Mouse (Mus musculus) gastrocnemius, postnatal 14 days (tissue): ENCODE results near the gene Usp44. TPM values are rescaled to one million over a fixed set of nuclear protein-coding genes. Genes with fewer than 3 reads are reported as not detected.
A peak's percentile ranks its signal among the peaks of the same experiment; 100 is the strongest.
"Not testable (repeated sequence)": the region's sequence is repeated elsewhere in the genome, so short reads cannot be mapped to it uniquely, and the experiment has no call there.

Source experiments
- DNase-seq: peaks from one replicate; pipeline ENCODE4 v3.0.0; 2021; ENCODE audit warnings: mixed read lengths
- intact Hi-C: fragments of 180-260 bp; cut with DNase I; formaldehyde crosslinking; loops from one replicate; pipeline ENCODE4 v1.15.1; 2025; ENCODE audit warnings: low total_unique reads
- long read RNA-seq, 2 experiments: library from polyadenylated mRNA; stranded (forward); transcript quantifications; one replicate each; pipeline ENCODE4 v2.0.0; 2021
- total RNA-seq, 2 experiments: library from RNA; stranded (reverse); gene quantifications; 2 replicates each; pipeline ENCODE4 v1.2.3; 2021

The Usp44 gene
- total RNA-seq, result under 1 TPM; 0.31 to 0.45 TPM
- long read RNA-seq, experiment 1, partial matches to known transcripts, result 0 of 2 reads
- long read RNA-seq, experiment 1, other reads (novel, unspliced or antisense), result 2 of 2 reads
- long read RNA-seq, experiment 2, partial matches to known transcripts, result 0 of 2 reads
- long read RNA-seq, experiment 2, other reads (novel, unspliced or antisense), result 2 of 2 reads

GRCm38 (mm10) chr10:93830931-93831729 lies at the start of gene Usp44:
Gene Usp44 (plus strand): TSS chr10:93831555.
- no peak for DNase-seq
- intact Hi-C loops, result no loop called here

GRCm38 (mm10) chr10:93783216-93784013 lies 47.9 kb upstream of the Usp44 start:
- intact Hi-C loops, result no loop called here
- DNase-seq, result no peak

DNA sequence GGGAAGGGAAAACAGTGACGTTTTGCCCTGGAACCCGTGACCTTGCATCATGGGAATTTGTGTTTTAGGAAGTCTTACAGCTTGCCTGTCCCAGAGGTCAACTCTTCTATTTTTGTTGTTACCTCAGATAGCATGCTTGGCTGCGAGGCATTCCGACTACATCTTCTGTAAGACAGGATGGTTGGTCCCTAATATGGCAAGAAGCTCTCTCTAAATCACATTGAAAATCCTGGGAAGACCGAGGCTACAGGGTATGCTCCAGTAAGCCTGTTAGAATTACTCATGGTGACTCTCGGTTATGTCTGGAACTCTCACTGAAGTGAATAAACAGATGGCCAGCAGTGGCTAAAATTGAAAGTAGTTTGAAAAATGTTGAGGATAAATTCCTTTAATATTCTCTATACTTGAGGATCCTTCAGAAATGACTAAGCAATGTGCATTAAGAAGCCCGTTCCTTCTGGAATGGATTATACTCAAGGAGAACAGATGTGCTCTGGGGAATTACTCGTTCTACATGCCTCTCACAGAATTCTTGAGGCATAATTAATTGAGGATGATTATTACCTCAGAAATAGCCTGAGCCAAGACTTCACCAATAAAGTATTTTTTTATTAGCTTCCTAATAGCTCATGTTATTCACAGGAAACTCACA lies 31.5 kb upstream of the Usp44 start:
- DNase-seq, result no peak
- intact Hi-C loops, result no loop called here

DNA sequence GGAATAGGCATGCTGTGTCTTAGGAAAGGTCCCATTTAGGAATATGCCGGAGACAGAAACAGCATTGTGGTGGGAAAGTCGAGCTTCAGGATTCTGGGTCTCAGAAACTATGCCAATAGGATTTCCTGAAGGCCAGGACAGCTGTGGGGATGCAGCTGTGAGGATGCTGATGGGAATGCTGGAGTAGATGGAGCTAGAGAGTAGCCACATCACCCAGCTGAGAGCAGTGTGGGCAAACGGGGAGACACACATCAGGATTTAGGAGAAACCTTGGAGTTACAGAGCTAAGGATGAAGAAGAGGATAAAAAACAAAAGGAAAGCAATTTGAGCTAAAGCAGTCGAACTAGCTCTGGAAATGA lies 31.0 kb upstream of the Usp44 start:
- peak; percentile 25 for DNase-seq
- intact Hi-C loops, result no loop called here

DNA sequence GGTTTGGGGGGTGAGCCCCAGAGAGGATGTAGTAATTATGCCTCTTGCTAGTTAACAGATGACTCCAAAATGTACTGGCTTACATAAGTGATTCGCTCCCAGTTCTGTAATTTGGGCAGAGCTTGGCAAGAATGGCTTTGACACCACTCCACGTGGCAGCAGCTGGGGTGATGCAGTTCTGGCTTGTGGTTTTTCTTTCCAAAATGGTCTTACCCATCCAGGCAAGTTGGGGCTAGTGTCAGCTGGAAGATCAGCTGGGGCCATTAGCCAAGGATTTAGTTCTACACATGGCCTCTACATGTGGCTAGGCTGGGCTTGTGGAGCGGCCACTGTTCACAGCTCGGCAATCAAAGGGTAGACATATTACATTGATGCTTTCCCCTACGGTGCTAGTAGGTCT lies 30.5 kb upstream of the Usp44 start:
- DNase-seq, result peak; percentile 39
- intact Hi-C loops, result no loop called here

GRCm38 (mm10) chr10:93803199-93803598 lies 28.2 kb upstream of the Usp44 start:
- DNase-seq, result no peak
- intact Hi-C loops, result no loop called here

GRCm38 (mm10) chr10:93809438-93809837 lies 21.9 kb upstream of the Usp44 start:
- DNase-seq, intact Hi-C loops: not testable (repeated sequence)

- no peak for DNase-seq
- intact Hi-C loops, result loop anchor here (10.0 kb wide), 1 partner anchor 196 kb away; no protein-coding TSS in a partner anchor
Measured at GRCm38 (mm10) chr10:93810590-93811185, 20.7 kb upstream of the Usp44 start.

DNA sequence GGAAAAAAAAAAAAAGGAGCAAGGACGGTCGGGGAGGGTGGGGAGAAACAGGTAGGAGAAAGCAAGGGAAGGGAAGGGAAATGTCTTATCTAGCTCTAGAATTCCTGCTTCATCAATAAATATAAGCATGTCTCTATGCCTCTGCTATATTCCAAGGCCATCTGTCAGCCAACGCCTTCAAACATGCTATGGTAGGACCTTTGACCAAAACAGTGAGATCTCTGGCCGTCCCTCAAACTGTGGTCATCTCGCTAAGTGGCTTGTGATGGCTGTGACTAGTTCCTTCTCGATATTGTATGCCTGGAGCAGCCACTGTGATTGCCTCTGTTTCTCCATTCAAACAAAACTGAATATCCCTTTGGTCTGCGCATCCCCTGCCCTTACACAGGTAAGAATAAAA lies 19.3 kb upstream of the Usp44 start:
- DNase-seq, result no peak
- intact Hi-C loops, result loop anchor here (10.0 kb wide), 1 partner anchor 197 kb away; no protein-coding TSS in a partner anchor

DNA sequence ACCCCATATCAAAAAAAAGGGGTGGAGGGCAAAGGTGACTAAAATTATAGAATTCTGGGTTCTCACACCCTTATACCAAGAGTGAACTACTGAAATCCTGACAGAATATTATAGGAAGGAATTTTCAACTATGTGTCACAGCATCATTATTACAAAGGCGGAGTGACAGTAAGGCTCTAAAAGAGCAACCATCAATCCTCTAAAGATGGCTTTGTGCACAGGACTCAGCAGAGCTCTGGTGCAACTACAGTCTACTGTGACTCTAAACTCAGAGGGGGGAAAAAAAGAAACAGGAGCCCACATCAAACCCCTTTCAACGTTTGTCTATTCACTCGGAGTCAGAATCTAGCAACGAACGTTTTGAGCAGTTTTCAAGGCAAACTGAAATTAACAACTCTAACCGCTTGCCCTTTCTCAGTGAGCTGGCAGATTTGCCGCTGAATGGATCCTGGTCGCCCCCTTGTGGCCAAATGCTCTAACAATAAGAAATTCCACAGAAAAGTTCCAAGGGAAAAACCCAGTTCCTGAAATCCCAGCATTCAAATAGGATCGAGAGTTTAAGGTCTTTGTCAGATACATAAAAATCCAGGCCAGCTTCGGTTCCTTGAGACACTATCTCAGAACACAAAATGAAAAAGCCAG lies 18.5 kb upstream of the Usp44 start:
- intact Hi-C loops, result loop anchor here (10.0 kb wide), 1 partner anchor 198 kb away; no protein-coding TSS in a partner anchor
- peak; percentile 78 for DNase-seq

DNA sequence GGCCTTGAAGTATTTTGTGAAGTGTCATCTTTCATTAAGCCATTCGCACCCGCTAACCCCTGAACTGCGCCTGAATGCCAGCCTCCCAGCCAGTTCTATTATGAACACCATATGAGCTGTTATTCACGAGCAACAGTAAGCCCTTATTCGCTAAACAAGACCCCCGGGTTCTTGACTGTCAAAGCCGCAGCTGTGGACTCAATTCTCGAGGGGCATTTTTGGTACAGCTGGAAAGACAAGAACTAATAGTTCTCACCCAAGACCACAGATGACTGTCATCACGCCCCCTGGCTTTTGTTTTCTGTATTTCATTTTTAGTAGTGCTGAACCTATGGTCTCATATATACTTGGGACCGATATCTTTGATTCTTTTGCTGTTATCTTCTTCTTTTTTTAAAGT lies 17.6 kb upstream of the Usp44 start:
- DNase-seq, result peak; percentile 19
- intact Hi-C loops, result loop anchor here (10.0 kb wide), 1 partner anchor 199 kb away; no protein-coding TSS in a partner anchor

- DNase-seq, result peak; percentile 50
- intact Hi-C loops, result loop anchor here (5.0 to 10.0 kb wide), 2 partner anchors 204 to 299 kb away; no protein-coding TSS in a partner anchor
Measured at GRCm38 (mm10) chr10:93818661-93819060, 12.7 kb upstream of the Usp44 start.

GRCm38 (mm10) chr10:93829898-93830831 lies 1.2 kb upstream of the Usp44 start:
- intact Hi-C loops, result no loop called here
- no peak for DNase-seq

GRCm38 (mm10) chr10:93831730-93832574 lies 597 bp downstream of the Usp44 start:
- intact Hi-C loops, result no loop called here
- DNase-seq, result no peak

- intact Hi-C loops, result no loop called here
- DNase-seq, result no peak
Measured at GRCm38 (mm10) chr10:93832811-93833210, 1.5 kb downstream of the Usp44 start.

GRCm38 (mm10) chr10:93833370-93833698 lies 2.0 kb downstream of the Usp44 start:
- intact Hi-C loops, result no loop called here

More at GRCm38 (mm10) chr10:93833370-93833698, 2.0 kb downstream of the Usp44 start:
- DNase-seq, result no peak
